Mouse (Mus musculus) heart, embryonic 16.5 days (tissue): Measurements from ENCODE around the gene 4930595M18Rik. TPM values are rescaled to one million over a fixed set of nuclear protein-coding genes. Genes with fewer than 3 reads are reported as not detected.

ENCODE experiments used
- ATAC-seq: fragments of 200-750 bp; cut with Nextera tagmentation; replicated peaks from 2 replicates; pipeline ENCODE4 v1.8.0; 2017; ENCODE audit warnings: moderate number of reproducible peaks; ENCODE audit not compliant: insufficient read depth, low FRiP score; ENCODE audit errors: extremely low read depth
- H3K27ac ChIP-seq: fragments of 300-500 bp; sonication (generic); 2 replicates; pipeline ENCODE4 v1.5.1; 2014; ENCODE audit warnings: mild to moderate bottlenecking, low read length, control low read depth, moderate library complexity
- H3K27me3 ChIP-seq: fragments of 300-500 bp; sonication (generic); 2 replicates; pipeline ENCODE4 v1.6.1; 2014; ENCODE audit warnings: low read length, mixed read lengths; ENCODE audit not compliant: control insufficient read depth, insufficient read depth
- H3K36me3 ChIP-seq: fragments of 300-500 bp; sonication (generic); 2 replicates; pipeline ENCODE4 v1.6.1; 2014; ENCODE audit not compliant: control insufficient read depth, insufficient read depth
- H3K4me1 ChIP-seq: fragments of 300-500 bp; sonication (generic); 2 replicates; pipeline ENCODE4 v1.6.1; 2014; ENCODE audit warnings: low read length, mixed read lengths; ENCODE audit not compliant: control insufficient read depth, insufficient read depth
- H3K4me2 ChIP-seq: fragments of 300-500 bp; sonication (generic); 2 replicates; pipeline ENCODE4 v1.6.1; 2014; ENCODE audit warnings: low read depth, mild to moderate bottlenecking, control low read depth, low read length
- H3K4me3 ChIP-seq: fragments of 300-500 bp; sonication (generic); 2 replicates; pipeline ENCODE4 v1.5.1; 2014; ENCODE audit warnings: mild to moderate bottlenecking, control low read depth, low read length
- H3K9ac ChIP-seq: fragments of 300-500 bp; sonication (generic); 2 replicates; pipeline ENCODE4 v1.6.1; 2014; ENCODE audit warnings: low read length, control low read depth
- H3K9me3 ChIP-seq: fragments of 300-500 bp; sonication (generic); replicated peaks from 2 replicates; pipeline ENCODE4 v1.6.1; 2016; ENCODE audit warnings: low read length; ENCODE audit not compliant: control insufficient read depth
- WGBS: fragments of 180-500 bp; shearing (Covaris S2); extraction: QIAGEN DNeasy Blood & Tissue Kit; methylation state at CpG from one replicate; pipeline ENCODE4 v1.1.7; 2014; 5-methylcytosine and 5-hydroxymethylcytosine counted together
- polyA plus RNA-seq: library from polyadenylated mRNA; unstranded; fragments of >200 nt; fragmentation: Nextera tagmentation; extraction: Ambion mirVana; gene quantifications from 2 replicates; pipeline ENCODE4 v1.2.1, GENCODE M21; 2015

The 4930595M18Rik gene
- not detected in 2 replicates for polyA plus RNA-seq

DNA sequence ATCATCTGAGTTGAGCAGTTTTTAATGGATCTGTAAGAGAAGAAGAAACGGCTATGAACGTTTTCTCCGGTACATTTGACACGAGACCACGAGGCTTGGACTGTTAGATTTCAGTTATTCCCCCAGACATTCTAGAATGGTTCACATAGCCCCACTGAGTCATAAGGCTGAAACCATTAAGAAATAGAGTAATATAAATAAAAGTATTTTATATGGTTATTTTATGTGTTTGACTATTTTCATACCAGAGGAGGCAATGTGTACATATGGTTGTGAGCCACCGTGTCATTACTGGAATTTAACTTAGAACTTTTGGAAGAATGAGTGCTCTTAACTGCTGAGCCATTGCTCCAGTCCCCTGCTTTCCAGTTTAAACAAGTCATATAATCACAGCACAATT, at the start of gene 4930595M18Rik:
Gene 4930595M18Rik, minus strand, starts transcription at position 101 of the 400 bp plus-strand sequence.
- ATAC-seq: no peak
- no peak within 1 kb of the TSS for H3K9ac ChIP-seq
- H3K27me3 ChIP-seq: no peaks in the 10 kb centered on the region
- no peaks in the 10 kb centered on the region for H3K36me3 ChIP-seq
- no peaks in the 10 kb centered on the region for H3K4me1 ChIP-seq
- H3K4me2 ChIP-seq: no peak within 1 kb of the TSS
- H3K27ac ChIP-seq: no peak within 1 kb of the TSS
- H3K9me3 ChIP-seq: no peaks in the 10 kb centered on the region
- H3K4me3 ChIP-seq: no peak within 1 kb of the TSS
- WGBS: 74% methylated on average over 6 of the region's 6 CpGs

DNA sequence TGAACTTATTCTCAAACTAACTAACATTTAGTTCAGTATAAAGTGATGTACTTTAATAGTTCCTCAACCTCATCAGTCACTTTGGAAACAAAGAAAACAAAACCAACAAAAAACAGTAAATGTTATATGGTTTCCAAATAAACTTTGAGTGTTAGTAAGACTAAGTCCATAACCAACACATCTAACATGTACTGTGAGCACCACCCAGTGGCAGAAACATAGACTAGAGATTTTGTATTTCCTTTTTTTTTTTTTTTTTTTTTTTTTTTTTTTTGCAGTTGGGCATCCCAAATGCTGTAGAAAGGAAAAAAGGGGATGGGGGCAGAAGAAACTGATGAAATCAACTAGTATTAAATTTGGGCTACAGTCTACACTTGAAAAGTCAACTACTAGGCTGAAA, 14.6 kb upstream of the 4930595M18Rik start:
- H3K9ac ChIP-seq: no peak overlapping the region
- no peak overlapping the region for H3K4me2 ChIP-seq
- no peaks in the 10 kb centered on the region for H3K9me3 ChIP-seq
- no peak for ATAC-seq
- H3K4me1 ChIP-seq: no peaks in the 10 kb centered on the region
- no peak overlapping the region for H3K27ac ChIP-seq
- H3K27me3 ChIP-seq: no peaks in the 10 kb centered on the region
- H3K4me3 ChIP-seq: no peak overlapping the region
- no peaks in the 10 kb centered on the region for H3K36me3 ChIP-seq
